Mouse (Mus musculus) T-helper 2 cell (primary cell): ENCODE measurements around the gene Tbx4.

Source experiments
- in situ Hi-C: fragments of 300-600 bp; cut with MboI, MseI; formaldehyde crosslinking; loops from one replicate; pipeline ENCODE4 v1.15.1; 2025; ENCODE audit warnings: high pct_unique_total_duplicates

Tbx4 gene

DNA sequence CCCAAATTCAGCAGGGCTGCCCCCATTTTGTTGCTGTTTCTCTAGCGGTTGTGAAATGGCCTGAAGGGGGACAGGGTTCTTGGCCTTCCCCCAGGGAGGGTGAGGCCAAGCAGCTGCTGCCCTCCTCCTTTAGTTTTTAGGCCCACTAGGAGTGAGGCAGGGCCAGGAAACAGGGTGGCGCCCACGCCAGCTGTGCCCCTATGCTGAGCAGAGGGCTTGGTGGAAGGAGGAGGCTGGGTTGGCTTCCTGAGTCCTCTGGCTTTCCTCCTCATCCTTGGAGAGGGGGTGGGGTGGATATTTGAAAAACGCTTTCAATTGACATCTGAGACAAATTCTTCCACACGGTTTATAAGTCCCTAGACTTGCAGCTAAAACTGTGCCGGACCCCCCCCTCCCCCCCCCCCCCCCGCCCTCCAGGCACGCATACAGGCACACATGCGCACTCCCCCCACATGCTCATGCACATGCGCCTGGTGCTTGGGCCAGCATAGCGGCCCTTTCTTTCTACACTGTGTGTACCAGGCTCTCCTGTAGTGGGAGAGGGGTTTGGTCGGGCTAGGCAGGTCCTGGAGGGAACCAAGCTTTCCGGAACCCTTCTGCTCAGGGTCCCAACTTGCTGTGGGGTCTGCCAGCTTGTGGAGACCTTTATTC is 10.2 kb downstream of the Tbx4 start:
- in situ Hi-C loops, result no loop called here

DNA sequence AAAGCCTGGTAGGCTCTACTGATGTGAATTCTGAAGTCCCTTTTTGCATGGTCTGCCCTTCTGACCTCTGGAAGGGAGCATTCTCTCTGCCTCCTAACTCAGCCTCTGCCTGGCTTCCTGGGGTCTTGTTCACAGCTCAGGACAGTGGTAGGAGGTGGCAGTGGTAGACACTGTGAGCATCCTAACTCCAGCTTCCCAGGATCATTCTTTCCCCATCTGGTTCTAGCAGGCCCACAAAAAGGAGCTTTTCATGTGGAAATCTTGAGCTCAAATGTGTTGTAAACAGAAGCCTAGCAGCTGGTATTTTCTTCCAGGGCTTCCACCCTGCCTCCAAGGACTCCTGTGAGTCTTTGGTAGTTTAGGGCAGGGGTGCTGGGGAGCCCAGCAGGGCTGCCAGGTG is 14.1 kb downstream of the Tbx4 start:
- in situ Hi-C loops, result no loop called here

DNA sequence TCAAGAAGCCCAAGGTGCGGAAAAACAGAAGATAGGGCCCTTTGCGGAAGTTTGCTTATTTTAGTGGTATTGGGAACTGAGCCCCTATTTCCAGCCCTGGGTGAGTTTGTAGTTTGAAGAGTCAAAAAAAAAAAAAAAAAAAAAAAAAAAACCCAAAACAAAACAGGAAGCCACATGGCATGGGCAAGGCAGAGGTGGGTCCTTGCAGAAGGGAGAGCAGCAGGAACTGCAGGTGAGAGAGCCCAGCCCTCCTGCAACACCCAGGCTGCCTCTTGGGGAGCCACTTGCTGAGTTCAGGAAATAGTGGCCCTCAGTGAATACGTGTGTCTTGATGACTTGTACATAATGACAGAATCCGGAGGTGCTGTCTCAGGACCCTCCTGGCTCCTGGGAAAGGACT is 23.3 kb downstream of the Tbx4 start:
- in situ Hi-C loops, result no loop called here

DNA sequence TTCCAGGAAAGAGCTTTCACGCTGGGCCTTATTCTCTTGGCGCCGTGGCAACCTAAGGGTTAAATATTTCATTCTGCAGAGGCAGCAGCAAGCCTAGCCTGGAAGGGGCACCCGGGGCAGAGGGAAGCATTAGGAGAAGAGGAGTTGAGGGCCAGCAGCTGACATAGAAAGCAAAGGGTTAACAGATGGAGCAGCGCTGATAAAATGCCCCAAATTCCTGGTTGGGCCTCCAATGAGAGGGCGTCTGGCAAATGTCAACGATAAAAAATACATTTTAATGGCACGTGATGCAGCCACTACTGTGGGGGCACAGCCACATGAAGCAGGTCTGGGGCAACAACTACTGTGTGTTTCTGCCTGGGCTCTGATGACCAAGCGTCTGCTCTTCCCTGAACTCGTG is 23.9 kb downstream of the Tbx4 start:
- in situ Hi-C loops, result loop anchor here (10.0 kb wide), 1 partner anchor 925 kb away; no protein-coding TSS in a partner anchor

DNA sequence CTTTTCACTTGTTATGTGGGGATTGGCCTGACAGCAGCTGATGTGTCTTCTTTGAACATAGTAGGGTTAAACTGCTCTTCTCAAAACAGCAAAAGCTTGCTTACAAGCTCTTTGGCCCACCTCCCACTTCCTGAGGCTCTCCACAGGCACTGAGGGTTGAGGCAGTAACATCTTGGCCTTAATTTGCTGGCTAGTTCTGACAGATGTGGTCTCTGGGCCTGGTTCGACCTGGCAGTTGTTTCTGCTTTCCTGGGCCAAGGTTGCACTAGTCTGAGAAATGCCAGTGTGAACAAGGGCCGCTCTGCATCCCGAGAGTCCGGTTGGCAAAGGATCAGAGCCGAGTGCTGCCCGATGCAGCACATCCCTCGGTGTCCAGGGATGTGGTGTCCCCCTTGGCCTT is 27.3 kb downstream of the Tbx4 start:
- in situ Hi-C loops, result loop anchor here (10.0 kb wide), 1 partner anchor 921 kb away; no protein-coding TSS in a partner anchor

DNA sequence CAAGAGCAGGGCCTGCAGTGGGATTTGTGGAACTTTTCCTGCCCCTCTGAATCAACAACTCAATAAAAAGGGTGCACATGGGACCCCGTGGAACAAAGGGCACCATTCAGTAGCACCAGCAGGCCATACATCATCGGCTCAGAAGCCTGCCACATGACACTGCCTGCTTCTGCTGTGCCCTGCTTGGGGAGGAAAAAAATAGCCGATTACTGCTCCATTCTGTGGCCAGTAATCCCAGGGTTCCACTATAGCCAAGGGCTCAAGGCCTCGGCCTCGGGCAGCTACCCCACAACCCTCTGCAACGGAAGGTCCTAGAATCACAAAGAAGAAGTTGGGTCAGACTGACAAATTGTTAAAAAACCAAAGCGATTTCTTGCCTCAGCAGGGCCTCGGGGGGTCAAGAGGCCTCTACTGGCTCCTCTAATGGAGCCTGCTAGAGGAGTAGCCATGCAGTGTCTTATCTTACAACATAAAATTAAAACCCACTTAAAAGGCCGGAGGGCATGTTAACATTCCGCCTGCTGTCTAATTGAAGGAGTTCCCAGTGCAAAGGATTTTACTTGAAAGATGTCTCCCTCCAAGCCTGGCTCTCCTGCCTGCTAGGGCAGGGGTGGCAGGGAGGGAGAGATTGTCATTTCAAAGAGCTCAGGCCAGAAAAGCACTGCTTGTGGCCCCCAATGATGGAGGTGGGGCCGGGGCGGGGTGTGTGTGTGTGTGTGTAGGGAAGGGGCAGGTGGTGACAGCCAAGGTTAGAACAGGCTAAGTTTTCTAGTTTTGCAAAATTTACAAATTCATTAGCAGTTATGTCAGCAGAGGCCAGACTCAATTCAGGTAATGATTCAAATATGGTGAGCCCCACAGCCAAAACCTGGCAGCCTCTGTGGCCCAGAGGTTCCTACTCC is 31.1 kb downstream of the Tbx4 start:
- in situ Hi-C loops, result loop anchor here (10.0 kb wide), 1 partner anchor 917 kb away; no protein-coding TSS in a partner anchor

DNA sequence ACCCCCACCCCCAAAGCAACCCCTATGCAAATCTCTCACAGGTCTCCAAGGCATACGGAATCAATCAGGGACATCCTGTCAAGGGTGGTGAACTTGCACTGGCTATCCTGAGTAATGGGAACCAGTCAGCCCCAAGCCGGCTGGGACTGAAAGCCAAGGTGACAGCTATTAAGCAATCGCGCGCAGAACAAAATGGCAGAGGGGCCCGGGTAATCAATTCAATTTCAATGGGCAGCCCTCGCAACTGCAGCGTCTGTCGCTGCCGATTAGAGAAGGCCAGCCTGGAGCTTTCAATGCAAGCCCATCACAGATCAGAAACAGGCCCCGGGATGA is 31.7 kb downstream of the Tbx4 start:
- in situ Hi-C loops, result loop anchor here (10.0 kb wide), 1 partner anchor 917 kb away; no protein-coding TSS in a partner anchor

DNA sequence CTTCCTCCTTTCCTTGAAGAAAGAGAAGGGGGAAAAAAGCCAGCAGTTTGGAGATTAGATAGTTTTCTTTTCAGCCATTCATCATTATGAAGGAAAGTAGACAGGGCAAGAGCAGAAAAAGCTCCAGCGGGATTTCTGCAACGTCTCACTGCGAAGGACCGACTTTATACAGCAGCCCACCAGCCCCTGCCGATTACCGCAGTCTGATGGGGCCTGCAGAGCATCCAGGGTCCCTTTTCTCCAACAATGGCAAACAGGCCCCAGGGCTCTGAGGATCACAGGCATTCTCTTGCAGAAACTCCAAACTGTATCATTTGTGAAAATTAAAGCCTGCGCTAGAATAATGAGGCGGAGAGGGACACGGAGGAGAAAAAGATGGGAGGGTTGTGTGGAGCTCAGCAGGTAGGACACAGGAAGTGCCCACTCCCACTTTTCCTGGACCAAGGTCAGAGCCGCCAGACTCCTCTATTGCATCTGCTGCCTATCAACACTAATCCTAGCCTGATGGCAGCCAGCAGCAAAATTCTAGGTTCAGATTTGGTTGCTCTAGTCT is 32.2 kb downstream of the Tbx4 start:
- in situ Hi-C loops, result loop anchor here (10.0 kb wide), 1 partner anchor 916 kb away; no protein-coding TSS in a partner anchor

DNA sequence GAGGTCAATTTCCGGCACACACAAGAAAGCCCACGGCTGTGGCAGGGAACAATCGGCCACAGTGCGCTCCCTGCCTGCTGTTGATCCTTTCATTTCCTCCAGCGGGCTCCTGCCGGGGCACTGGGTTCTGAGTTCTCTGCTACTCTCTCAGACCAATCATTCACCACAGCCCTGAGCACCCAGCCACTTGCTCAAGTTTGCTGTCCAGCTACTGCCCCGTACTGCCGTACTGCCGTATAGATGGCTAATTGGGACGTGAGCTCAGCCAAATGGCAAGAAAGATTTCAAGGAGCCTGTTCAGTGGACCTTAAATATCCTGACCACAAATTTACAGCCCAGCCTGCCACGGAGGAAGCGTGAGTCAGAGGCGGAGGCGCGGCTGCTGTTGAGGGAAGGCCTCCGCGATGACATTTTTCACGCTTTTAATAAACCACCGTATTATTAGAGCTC is 39.1 kb downstream of the Tbx4 start:
- in situ Hi-C loops, result loop anchor here (5.0 kb wide), 1 partner anchor 83 kb away; no protein-coding TSS in a partner anchor

DNA sequence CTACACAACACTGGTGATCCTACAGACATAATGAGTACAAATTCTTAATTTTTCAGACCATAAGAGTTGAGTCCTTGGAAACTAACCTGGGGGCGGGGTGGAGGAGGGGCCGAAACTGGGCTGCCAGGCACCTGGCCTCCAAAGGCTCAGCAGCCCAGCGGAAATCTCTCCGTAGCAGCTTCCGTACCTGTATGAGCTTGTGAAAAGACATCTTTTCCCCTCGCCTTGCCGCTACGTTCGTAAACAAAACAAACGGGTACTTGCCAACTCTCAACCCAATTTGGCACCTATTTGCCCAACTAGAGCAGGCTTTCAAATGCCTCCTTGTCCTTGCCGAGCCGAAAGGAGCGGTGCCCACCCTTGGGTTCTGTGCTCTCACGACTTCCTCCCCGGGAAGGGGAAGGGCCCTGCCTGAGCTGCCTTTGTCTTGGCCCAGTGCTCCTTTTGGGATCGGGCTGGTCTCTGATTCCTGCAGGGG is 40.1 kb downstream of the Tbx4 start:
- in situ Hi-C loops, result loop anchor here (5.0 kb wide), 1 partner anchor 84 kb away; no protein-coding TSS in a partner anchor

DNA sequence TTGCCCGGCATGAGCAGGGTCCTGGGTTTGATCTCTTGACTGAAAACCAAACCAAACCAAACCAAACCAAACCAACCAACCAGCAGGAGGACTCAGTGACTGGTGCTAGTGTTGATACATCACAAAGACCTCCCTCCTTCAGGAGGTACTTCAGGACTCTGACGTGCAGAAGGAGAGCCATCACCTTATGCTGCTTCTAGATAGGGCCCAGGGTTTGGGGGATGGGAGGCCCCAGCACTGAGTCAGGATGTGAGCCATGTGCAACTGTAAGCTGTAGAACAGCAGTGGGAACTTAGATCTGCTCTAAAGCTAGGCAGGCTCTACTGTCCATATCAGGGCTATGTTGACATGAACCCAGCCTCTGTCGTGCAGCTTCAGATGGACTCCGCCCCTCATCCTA is 41.9 kb downstream of the Tbx4 start:
- in situ Hi-C loops, result loop anchor here (5.0 kb wide), 1 partner anchor 86 kb away; no protein-coding TSS in a partner anchor

DNA sequence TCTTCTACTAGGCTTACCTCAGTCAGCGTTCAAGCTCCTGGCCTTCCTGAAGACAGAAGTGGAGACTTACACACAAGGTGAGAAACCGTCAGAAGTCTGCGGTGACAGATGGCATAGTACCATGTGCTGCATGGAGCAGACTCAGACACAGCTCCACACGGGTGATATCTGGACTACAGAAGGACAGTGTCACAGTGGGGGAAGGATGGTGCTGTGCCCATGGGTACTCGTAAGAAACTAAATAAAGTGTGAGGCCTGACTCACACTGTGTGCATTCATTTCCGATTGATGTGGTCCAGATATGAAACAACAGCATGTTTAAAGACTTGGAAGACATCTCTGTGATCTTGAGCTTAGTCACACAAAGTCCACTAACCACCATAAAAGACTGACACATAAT is 43.4 kb downstream of the Tbx4 start:
- in situ Hi-C loops, result loop anchor here (5.0 kb wide), 1 partner anchor 87 kb away; no protein-coding TSS in a partner anchor

DNA sequence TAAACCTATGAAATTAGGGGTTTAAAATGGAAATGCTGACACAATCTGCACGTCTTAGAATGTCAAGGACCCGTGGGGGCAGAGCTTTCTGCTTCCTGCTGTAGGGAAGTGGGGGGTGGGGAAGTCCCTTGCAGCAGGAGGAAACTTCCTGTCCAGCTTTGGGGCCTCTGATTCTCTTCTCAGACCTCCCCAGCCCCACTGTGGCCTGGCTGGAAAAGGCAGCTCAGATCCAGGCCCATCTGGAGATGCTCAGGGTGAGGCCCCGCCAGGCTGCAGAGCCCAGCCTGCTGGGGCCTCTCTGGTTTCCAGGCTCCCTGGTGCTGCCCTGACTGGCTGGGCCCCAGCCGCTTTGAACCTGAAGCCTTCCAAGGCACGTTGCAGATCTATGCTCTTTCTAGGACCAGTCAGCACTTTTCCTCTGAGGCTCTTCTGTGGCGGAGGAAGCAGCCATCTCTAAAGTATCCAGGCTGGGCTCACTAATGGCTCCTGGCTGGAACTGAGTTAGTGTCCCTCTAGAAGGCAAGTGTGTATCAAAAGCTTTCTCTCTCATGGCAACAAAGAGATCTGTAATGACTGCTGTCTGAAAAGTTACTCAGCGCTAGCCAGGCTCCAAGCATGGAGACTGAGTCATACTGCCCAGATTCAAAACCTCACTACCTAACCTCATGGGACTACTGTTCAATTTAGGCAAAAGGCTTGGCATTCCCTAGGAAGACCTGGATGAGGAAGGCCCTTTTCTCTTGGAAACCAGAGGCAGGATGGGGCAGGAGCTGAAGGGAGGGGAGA is 55.8 kb downstream of the Tbx4 start:
- in situ Hi-C loops, result no loop called here

DNA sequence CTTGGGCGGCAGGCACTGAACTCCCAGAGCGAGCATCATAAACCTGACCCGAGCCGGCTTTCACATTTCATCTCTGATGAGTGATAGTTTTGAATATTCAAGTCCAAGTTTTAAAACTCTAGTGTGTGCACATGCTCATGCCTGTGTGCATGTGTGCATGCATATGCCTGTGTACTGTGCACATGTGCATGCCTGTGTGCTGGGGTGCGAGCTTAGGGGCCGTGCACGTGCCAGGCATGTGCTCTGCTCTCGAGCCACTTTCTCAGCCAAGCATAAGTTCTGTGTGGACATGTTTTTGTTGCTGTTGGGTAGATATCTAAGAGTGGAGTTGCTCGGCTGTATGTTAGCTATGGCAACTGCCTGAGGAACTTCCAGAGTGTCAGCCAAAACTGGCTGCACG is 62.5 kb downstream of the Tbx4 start:
- in situ Hi-C loops, result no loop called here

DNA sequence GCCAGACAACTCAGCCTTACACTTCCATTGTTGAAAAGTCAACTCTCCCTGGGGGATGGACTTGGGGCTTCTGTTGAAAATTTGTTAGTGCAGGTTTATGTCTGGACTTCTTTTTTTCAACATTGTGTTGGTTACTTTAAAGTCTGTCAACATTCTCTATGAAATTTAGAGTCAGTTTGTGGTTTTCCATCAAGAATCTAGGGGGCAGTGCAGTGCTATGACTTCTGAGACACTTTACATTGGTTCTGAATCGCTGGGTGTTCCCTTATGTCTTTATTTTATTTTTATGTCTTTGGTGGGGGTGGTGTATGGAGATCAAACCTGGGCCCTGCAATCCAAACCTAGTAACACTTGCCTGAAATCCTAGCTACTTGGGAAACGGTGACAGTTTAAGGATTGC is 63.5 kb downstream of the Tbx4 start:
- in situ Hi-C loops, result no loop called here

DNA sequence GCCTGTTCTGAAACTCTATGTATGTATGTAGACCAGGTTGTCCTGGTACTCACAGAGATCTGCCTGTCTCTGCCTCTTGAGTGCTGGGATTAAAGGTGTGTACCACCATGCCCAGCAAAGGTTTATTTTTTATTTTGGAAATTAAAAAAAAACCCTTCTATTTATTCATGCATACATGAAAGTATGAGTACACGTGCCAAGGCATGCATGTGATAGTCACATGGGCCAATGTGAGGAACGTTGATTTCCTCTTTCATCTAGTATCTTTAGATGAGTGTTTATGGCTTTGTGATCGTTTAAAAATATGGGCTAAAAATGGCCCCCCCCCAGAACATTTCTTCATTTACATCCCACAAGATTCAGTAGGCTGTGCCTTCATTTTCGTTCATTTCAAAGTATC is 66.3 kb downstream of the Tbx4 start:
- in situ Hi-C loops, result no loop called here

DNA sequence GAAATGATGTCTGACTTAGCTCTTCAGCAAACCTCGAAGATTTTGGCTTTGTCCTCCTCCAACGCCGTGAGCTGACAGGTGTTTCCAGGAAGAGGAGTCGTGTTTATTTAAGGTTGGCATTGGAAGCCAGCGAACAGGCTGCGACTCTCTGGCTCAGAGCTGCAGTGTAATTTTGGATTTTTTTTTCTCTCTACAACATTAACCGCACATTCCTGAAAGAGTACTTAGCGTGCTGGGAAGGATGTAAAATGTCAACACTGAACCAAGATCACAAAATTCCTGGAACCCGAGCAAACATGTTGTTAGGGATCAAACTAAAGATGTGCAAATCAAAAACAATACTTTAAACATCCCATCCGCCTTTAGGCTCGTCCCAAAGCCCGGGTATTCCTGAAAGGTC is 69.4 kb downstream of the Tbx4 start:
- in situ Hi-C loops, result no loop called here

DNA sequence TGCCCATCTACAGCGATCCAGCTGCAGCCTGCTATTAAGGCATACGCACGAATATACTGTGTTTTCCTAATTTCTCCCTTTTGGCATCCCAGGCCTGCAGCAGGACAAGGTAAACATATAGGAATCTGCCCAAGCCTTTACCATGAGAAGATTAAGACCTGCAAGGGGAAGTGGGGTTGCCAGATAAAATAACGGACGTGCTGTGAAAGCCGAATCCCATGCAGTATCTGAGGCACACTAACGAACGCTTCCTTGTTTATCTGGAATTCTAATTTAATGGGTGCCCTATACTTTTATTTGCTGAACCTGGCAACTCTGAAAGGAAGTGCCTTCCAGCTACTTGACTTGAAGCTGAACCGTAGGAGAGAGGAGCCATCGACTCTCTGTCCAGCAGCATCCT is 70.2 kb downstream of the Tbx4 start:
- in situ Hi-C loops, result no loop called here

DNA sequence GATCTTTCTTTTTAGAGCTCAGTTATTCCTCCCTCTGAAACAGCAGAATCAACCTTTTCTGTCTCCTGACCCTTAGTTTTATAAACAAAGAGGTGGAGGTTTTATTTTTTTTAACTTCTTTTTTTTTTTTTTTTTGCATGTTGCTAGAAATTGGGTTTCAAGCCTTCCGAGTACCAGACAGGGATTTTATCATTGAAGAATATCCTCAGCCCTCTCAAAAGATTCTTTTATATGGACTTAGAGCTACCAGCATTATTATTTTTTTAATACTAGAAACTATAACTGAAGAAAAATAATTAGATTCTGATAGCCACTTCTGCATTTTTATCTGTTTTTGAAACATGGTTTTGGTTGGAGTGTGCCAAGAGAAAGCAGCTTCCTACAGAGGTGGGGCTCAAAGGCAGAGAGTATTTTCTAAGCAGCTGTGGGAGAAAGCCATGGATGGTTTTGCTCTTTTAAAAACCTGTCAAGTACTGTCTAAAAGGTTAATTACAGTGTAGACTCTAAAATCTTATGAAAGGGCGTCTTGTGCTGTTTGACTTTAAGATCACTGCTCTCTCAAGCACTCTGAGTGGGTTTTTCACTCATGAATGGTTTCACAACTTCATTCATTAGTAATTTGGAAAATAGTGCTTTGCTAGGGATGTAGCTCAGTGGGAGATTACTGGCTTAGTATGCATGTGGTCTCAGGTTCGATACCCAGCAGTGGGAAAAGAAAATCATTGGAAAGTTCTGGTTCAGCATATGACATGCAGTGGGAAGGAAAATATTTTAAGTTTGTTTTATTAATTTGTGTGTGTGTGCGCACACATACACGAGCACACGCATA is 70.9 kb downstream of the Tbx4 start:
- in situ Hi-C loops, result no loop called here

DNA sequence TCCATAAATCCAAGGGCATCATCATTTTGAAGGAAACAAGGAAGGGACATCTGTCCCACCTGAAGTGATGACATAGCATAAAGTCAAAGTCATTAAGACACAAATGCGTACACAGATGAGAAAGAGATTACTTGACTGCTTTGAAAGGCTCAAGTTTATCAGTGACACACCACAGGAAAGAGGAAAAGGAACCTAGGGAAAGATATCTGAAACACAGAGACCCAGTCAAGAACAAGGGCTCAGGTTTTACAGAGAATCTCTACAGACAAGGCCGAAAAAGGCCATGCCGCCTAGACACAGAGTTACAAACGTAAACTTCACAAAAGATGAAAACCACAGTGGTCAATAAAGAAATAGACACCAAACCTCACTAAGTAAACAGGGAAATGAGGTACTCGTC is 73.6 kb downstream of the Tbx4 start:
- in situ Hi-C loops, result no loop called here
